Mouse (Mus musculus): ENCODE measurements around the gene Sec14l2.

Gene Sec14l2

DNA sequence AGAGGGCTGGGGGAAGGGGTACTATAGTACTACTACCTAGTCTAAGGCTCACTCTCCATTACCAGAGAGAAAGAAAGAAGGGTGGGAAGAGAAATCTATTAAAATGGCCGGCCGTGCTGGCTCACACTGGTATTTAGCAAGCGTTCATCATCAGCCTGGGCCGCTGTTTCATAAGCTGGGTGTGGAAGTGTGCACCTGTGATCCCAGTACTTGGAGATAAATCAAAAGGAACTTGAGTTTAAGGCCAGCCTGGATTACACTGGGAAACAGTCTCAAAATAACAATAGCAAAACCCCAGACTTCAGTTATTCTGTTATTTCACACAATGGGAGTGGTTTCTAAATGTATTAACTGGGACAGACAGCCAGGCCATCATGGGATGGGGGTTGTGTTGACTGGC lies 60.7 kb downstream of the Sec14l2 start:
- CTCF ChIA-PET: no interaction called here

- CTCF ChIA-PET: interaction anchor here (0.6 kb wide), 1 partner anchor 266 kb away, joined by 3 read pairs; no protein-coding TSS in a partner anchor
Observed at GRCm38 (mm10) chr11:4060866-4061575, 62.2 kb downstream of the Sec14l2 start.

DNA sequence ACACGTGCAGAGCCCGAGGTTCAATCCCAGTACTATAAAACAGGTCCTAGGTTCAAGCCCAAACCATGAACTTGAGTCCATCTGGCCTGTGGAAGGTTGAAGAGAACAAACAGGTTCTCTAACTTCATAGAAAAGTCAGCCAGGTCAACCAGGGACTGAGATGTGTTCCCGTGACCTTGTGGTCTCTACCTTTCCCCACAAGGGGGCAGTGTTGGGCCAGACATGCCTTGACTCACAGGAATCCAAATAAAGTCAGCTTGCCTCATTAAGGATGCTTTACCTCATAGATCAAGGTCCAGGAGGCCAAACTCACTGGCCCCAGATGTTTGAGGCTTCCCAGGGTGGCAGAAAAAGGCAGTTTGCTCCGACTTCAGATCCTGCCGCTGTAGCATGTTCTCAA lies 69.6 kb downstream of the Sec14l2 start:
- CTCF ChIA-PET: interaction anchor here (0.5 kb wide), 1 partner anchor 39 kb away, joined by 3 read pairs; no protein-coding TSS in a partner anchor

DNA sequence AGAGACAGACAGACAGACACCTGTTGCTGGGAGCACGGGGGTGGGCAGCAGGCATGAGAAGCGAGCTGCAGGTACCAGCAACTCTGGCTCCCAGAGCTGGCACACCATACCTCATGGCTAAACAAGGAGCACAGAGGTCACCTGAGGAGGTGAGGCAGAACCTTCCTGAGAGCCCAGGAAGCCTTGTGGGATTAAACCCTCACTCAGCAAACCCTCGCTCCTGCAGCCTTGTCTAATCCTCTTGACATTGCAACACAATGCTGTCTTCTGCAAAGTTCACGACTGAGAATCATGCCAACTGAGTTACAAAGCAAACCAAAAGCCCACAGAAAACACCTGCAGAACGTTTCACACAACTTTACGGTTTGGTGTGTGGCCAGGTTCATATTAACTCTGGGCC lies 74.8 kb downstream of the Sec14l2 start:
- CTCF ChIA-PET: no interaction called here

- CTCF ChIA-PET: no interaction called here
Observed at GRCm38 (mm10) chr11:4047766-4048165, 75.4 kb downstream of the Sec14l2 start.
